Mouse (Mus musculus): ENCODE data around the gene Nfe2l1. TPM values are rescaled to one million over a fixed set of nuclear protein-coding genes. Genes with fewer than 3 reads are reported as not detected.

Gene Nfe2l1
- total and polyA plus RNA-seq, 2 experiments from 2014 or later = 64.5 to 86.0 TPM

- no peak for TF ChIP-seq CTCF (IDR thresholded peaks at IDR 0.05)
- Histone ChIP-seq H3K4me3 (ENCODE audit: low read depth, low read length) (no peak overlapping the region), H3K36me3 (ENCODE audit: insufficient read depth, low read length) (peaks cover 40% of the 10 kb centered on the region), H3K9me3 (ENCODE audit: low read length) (no peaks in the 10 kb centered on the region), H3K27ac (ENCODE audit: low read depth, low read length) (no peak overlapping the region), H3K9ac (replicated peaks; ENCODE audit: low read length, poor library complexity, severe bottlenecking) (no peak overlapping the region), H3K27me3 (ENCODE audit: insufficient read depth, low read length) (no peaks in the 10 kb centered on the region), H3K4me1 (ENCODE audit: insufficient read depth, low read length) (no peaks in the 10 kb centered on the region), H3K4me2 (ENCODE audit: low read depth, low read length, poor library complexity, severe bottlenecking) (no peak overlapping the region)
- DNase-seq (ENCODE audit: low spot score) = no peak
- ATAC-seq (ENCODE audit: low FRiP score) = no peak
- 86% methylated on average over 5 of the region's 5 CpGs for WGBS
Measured at GRCm38 (mm10) chr11:96805606-96806005, 24.2 kb downstream of the Nfe2l1 start.

- Histone ChIP-seq H3K4me2 (ENCODE audit: low read depth, low read length, poor library complexity, severe bottlenecking) (no peak overlapping the region), H3K27me3 (ENCODE audit: insufficient read depth, low read length) (no peaks in the 10 kb centered on the region), H3K4me3 (ENCODE audit: low read depth, low read length) (no peak overlapping the region), H3K36me3 (ENCODE audit: insufficient read depth, low read length) (peaks cover 9% of the 10 kb centered on the region), H3K9me3 (ENCODE audit: low read length) (no peaks in the 10 kb centered on the region), H3K4me1 (ENCODE audit: insufficient read depth, low read length) (no peaks in the 10 kb centered on the region), H3K27ac (ENCODE audit: low read depth, low read length) (no peak overlapping the region), H3K9ac (replicated peaks; ENCODE audit: low read length, poor library complexity, severe bottlenecking) (no peak overlapping the region)
- WGBS = 90% methylated on average over 2 of the region's 2 CpGs
- no peak for TF ChIP-seq CTCF (IDR thresholded peaks at IDR 0.05)
- ATAC-seq (ENCODE audit: low FRiP score) (no peak), DNase-seq (ENCODE audit: low spot score) (no peak)
Measured at GRCm38 (mm10) chr11:96799511-96799910, 30.3 kb downstream of the Nfe2l1 start.

GRCm38 (mm10) chr11:96796586-96796985 is 33.2 kb downstream of the Nfe2l1 start:
- Histone ChIP-seq H3K9ac (replicated peaks; ENCODE audit: low read length, poor library complexity, severe bottlenecking) (no peak overlapping the region), H3K4me1 (ENCODE audit: insufficient read depth, low read length) (no peaks in the 10 kb centered on the region), H3K4me3 (ENCODE audit: low read depth, low read length) (no peak overlapping the region), H3K36me3 (ENCODE audit: insufficient read depth, low read length) (no peaks in the 10 kb centered on the region), H3K27me3 (ENCODE audit: insufficient read depth, low read length) (no peaks in the 10 kb centered on the region), H3K4me2 (ENCODE audit: low read depth, low read length, poor library complexity, severe bottlenecking) (no peak overlapping the region), H3K9me3 (ENCODE audit: low read length) (no peaks in the 10 kb centered on the region), H3K27ac (ENCODE audit: low read depth, low read length) (no peak overlapping the region)
- no peak for ATAC-seq (ENCODE audit: low FRiP score)
- TF ChIP-seq CTCF (IDR thresholded peaks at IDR 0.05) = peak; percentile 69
- WGBS = 64% methylated on average over 1 of the region's 1 CpGs
- DNase-seq (ENCODE audit: low spot score) = peak; percentile 40

- no peak for TF ChIP-seq CTCF (IDR thresholded peaks at IDR 0.05)
- ATAC-seq (ENCODE audit: low FRiP score) (no peak), DNase-seq (ENCODE audit: low spot score) (no peak)
- Histone ChIP-seq H3K27ac (ENCODE audit: low read depth, low read length) (no peak overlapping the region), H3K27me3 (ENCODE audit: insufficient read depth, low read length) (no peaks in the 10 kb centered on the region), H3K36me3 (ENCODE audit: insufficient read depth, low read length) (no peaks in the 10 kb centered on the region), H3K4me2 (ENCODE audit: low read depth, low read length, poor library complexity, severe bottlenecking) (no peak overlapping the region), H3K9ac (replicated peaks; ENCODE audit: low read length, poor library complexity, severe bottlenecking) (no peak overlapping the region), H3K4me3 (ENCODE audit: low read depth, low read length) (no peak overlapping the region), H3K4me1 (ENCODE audit: insufficient read depth, low read length) (no peaks in the 10 kb centered on the region), H3K9me3 (ENCODE audit: low read length) (no peaks in the 10 kb centered on the region)
- WGBS = 98% methylated on average over 2 of the region's 2 CpGs
Measured at GRCm38 (mm10) chr11:96796081-96796480, 33.7 kb downstream of the Nfe2l1 start.

GRCm38 (mm10) chr11:96795491-96795890 is 34.3 kb downstream of the Nfe2l1 start:
- no peak for TF ChIP-seq CTCF (IDR thresholded peaks at IDR 0.05)
- DNase-seq (ENCODE audit: low spot score) = no peak
- Histone ChIP-seq H3K27ac (ENCODE audit: low read depth, low read length) (no peak overlapping the region), H3K9ac (replicated peaks; ENCODE audit: low read length, poor library complexity, severe bottlenecking) (no peak overlapping the region), H3K36me3 (ENCODE audit: insufficient read depth, low read length) (no peaks in the 10 kb centered on the region), H3K4me2 (ENCODE audit: low read depth, low read length, poor library complexity, severe bottlenecking) (no peak overlapping the region), H3K4me1 (ENCODE audit: insufficient read depth, low read length) (peaks cover 6% of the 10 kb centered on the region; the same call in 1 of the 2 replicates), H3K4me3 (ENCODE audit: low read depth, low read length) (no peak overlapping the region), H3K9me3 (ENCODE audit: low read length) (no peaks in the 10 kb centered on the region), H3K27me3 (ENCODE audit: insufficient read depth, low read length) (no peaks in the 10 kb centered on the region)
- ATAC-seq (ENCODE audit: low FRiP score) = no peak
- 99% methylated on average over 13 of the region's 13 CpGs for WGBS

GRCm38 (mm10) chr11:96790681-96791080 is 39.1 kb downstream of the Nfe2l1 start:
- no peak for DNase-seq (ENCODE audit: low spot score)
- H3K27ac ChIP-seq (ENCODE audit: low read depth, low read length) = no peak overlapping the region
- no peaks in the 10 kb centered on the region for H3K9me3 ChIP-seq (ENCODE audit: low read length)
- H3K4me3 ChIP-seq (ENCODE audit: low read depth, low read length) = peak overlapping the region; percentile 94; the same call in 1 of the 2 replicates
- WGBS = 8% methylated on average over 1 of the region's 1 CpGs
- peaks cover 14% of the 10 kb centered on the region; the same call in 1 of the 2 replicates for H3K4me1 ChIP-seq (ENCODE audit: insufficient read depth, low read length)
- no peak for TF ChIP-seq CTCF (IDR thresholded peaks at IDR 0.05)
- H3K9ac ChIP-seq (replicated peaks; ENCODE audit: low read length, poor library complexity, severe bottlenecking) = no peak overlapping the region
- H3K36me3 ChIP-seq (ENCODE audit: insufficient read depth, low read length) = no peaks in the 10 kb centered on the region
- no peak for ATAC-seq (ENCODE audit: low FRiP score)
- no peaks in the 10 kb centered on the region for H3K27me3 ChIP-seq (ENCODE audit: insufficient read depth, low read length)
- peak overlapping the region; percentile 86; the same call in 1 of the 2 replicates for H3K4me2 ChIP-seq (ENCODE audit: low read depth, low read length, poor library complexity, severe bottlenecking)
